Mouse (Mus musculus) splenic B cell, adult 2 months (primary cell): ENCODE results near the gene Mrpl48.

Source experiments
- DNase-seq: peaks from one replicate; pipeline ENCODE4 v3.0.0-alpha.2; 2011; ENCODE audit warnings: low read depth, low spot score
- H3K27me3 ChIP-seq: 2 replicates; pipeline ENCODE4 v1.6.1; 2012; ENCODE audit warnings: mild to moderate bottlenecking, low read length, moderate library complexity, mixed read lengths; ENCODE audit not compliant: control insufficient read depth, poor library complexity, insufficient read depth, severe bottlenecking
- H3K36me3 ChIP-seq: 2 replicates; pipeline ENCODE4 v1.6.1; 2012; ENCODE audit warnings: mild to moderate bottlenecking, low read length, moderate library complexity, mixed read lengths; ENCODE audit not compliant: control insufficient read depth, poor library complexity, insufficient read depth, severe bottlenecking

The Mrpl48 gene

GRCm38 (mm10) chr7:100607214-100608129 lies 629 bp downstream of the Mrpl48 start, which contains the start of gene Rab6a:
Gene Rab6a, plus strand, starts transcription at chr7:100607410.
- peak; percentile 98 for DNase-seq
- Histone ChIP-seq H3K27me3 (no peaks in the 10 kb centered on the region), H3K36me3 (no peaks in the 10 kb centered on the region)

GRCm38 (mm10) chr7:100600211-100600610 lies 7.9 kb downstream of the Mrpl48 start:
- no peak for DNase-seq
- H3K27me3 ChIP-seq = no peaks in the 10 kb centered on the region
- H3K36me3 ChIP-seq = no peaks in the 10 kb centered on the region

GRCm38 (mm10) chr7:100593349-100593748 lies 14.8 kb downstream of the Mrpl48 start:
- no peaks in the 10 kb centered on the region for H3K27me3 ChIP-seq
- DNase-seq = no peak
- H3K36me3 ChIP-seq = no peaks in the 10 kb centered on the region

DNA sequence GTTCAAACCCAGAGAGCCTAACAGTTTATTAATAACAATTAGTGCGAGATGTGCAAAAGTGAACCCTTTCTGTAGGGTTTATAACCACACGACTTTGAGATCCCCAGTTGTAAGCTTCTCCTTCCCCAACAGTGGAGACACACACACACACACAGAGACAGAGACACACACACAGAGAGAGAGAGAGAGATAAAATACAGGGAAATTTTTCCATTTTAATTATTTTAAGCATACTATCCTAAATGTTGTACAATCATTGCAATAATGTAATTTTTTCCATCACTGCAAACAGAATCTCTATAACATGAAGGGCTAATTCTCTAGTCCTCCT lies 16.6 kb downstream of the Mrpl48 start:
- H3K36me3 ChIP-seq = no peaks in the 10 kb centered on the region
- DNase-seq = no peak
- H3K27me3 ChIP-seq = no peaks in the 10 kb centered on the region

- DNase-seq = peak; percentile 87
- no peaks in the 10 kb centered on the region for H3K36me3 ChIP-seq
- no peaks in the 10 kb centered on the region for H3K27me3 ChIP-seq
Observed at GRCm38 (mm10) chr7:100590845-100591521, 17.1 kb downstream of the Mrpl48 start.

DNA sequence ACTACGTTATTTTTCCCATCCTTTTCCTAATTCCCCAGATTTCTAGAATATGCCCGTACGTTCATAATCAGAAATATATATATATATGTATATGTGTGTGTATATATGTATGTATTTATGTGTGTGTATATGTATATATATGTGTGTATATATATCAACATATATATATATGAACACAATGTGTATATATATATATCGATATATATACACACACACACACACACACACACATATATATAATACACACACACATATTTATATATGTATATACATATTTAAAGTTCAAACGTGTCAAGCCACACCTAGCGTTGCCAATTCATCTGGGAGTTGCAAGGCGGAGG lies 17.6 kb downstream of the Mrpl48 start:
- no peak for DNase-seq
- Histone ChIP-seq H3K27me3 (no peaks in the 10 kb centered on the region), H3K36me3 (no peaks in the 10 kb centered on the region)

GRCm38 (mm10) chr7:100589816-100590215 lies 18.3 kb downstream of the Mrpl48 start:
- no peaks in the 10 kb centered on the region for H3K36me3 ChIP-seq
- no peak for DNase-seq
- H3K27me3 ChIP-seq = no peaks in the 10 kb centered on the region

DNA sequence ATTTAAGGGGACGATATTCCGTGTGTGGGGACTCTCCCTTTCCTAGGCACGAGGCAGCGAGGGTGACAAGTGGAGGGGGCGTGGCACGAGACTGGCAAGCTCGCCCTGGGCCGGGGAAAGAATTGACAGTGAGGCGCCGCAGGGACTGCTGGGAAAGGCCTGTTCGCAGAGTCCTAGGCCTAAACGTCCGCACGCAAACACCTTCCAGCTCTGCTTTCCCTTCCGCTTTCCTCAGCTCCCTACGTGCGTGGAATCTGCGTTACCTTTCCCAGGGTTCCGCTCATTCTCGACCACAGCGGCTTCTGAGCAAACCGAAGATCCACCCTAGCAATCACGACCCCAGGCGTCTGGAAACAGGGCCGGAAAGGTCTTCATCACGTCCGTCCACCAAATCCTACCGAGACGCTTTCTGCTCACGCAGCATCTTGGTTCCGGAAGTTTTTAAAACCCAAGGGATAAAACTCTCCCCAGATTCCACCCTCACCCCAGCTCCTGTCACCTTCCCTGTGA lies 25.3 kb downstream of the Mrpl48 start:
- DNase-seq = peak; percentile 87
- H3K36me3 ChIP-seq = no peaks in the 10 kb centered on the region
- no peaks in the 10 kb centered on the region for H3K27me3 ChIP-seq

DNA sequence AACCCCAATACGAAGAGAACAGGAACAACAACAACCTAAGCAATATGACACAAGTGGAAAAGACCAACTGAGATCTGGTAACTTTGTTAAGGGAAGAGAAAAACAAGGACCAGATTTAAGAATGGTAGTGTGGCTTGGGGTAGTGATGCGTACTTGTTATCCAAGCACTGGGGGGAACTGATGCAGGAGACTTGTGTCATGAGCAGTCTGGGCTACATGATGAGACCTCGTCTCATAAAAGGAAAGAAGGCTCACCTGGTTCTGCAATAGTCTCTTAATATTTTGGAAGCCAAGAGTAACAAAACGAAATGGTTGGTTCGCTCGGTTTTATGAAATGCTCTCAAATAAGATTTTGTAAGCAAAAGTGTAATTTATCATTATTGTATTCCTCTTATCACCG lies 25.9 kb downstream of the Mrpl48 start:
- Histone ChIP-seq H3K27me3 (no peaks in the 10 kb centered on the region), H3K36me3 (no peaks in the 10 kb centered on the region)
- peak; percentile 4 for DNase-seq

- no peaks in the 10 kb centered on the region for H3K27me3 ChIP-seq
- no peaks in the 10 kb centered on the region for H3K36me3 ChIP-seq
- no peak for DNase-seq
Observed at GRCm38 (mm10) chr7:100578794-100579193, 29.3 kb downstream of the Mrpl48 start.

- no peak for DNase-seq
- Histone ChIP-seq H3K36me3 (0 out of 2 replicates have a peak, but pooled peaks cover 2% of the 10 kb centered on the region), H3K27me3 (no peaks in the 10 kb centered on the region)
Observed at GRCm38 (mm10) chr7:100572704-100573103, 35.4 kb downstream of the Mrpl48 start.

DNA sequence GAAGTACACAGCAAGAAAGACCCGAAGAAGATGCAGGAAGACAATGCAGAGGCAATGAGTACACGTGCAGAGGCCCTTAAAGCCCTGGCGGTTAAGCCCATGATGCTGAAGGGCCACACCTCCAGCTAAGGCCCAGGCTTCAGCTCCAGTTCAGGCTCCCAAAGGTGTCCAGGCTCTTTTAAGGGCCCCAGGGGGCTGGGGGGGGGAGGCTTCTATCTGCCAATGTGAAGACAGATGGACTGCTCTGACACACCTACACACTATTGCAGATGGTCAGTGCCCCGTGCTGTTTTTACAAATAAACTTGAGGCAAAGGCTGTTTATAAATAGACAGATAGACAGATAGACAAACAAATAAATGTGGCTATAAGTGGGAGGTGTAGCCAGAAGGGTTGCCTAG lies 36.0 kb downstream of the Mrpl48 start:
- Histone ChIP-seq H3K27me3 (no peaks in the 10 kb centered on the region), H3K36me3 (0 out of 2 replicates have a peak, but pooled peaks cover 2% of the 10 kb centered on the region)
- DNase-seq = no peak

GRCm38 (mm10) chr7:100570930-100571715 lies 37.0 kb downstream of the Mrpl48 start:
- DNase-seq = no peak
- H3K27me3 ChIP-seq = no peaks in the 10 kb centered on the region
- H3K36me3 ChIP-seq = 0 out of 2 replicates have a peak, but pooled peaks cover 2% of the 10 kb centered on the region

GRCm38 (mm10) chr7:100569907-100570306 lies 38.2 kb downstream of the Mrpl48 start:
- H3K36me3 ChIP-seq = 0 out of 2 replicates have a peak, but pooled peaks cover 2% of the 10 kb centered on the region
- DNase-seq = no peak
- no peaks in the 10 kb centered on the region for H3K27me3 ChIP-seq
